Mouse (Mus musculus): ENCODE results near the gene Dph1.

DNA sequence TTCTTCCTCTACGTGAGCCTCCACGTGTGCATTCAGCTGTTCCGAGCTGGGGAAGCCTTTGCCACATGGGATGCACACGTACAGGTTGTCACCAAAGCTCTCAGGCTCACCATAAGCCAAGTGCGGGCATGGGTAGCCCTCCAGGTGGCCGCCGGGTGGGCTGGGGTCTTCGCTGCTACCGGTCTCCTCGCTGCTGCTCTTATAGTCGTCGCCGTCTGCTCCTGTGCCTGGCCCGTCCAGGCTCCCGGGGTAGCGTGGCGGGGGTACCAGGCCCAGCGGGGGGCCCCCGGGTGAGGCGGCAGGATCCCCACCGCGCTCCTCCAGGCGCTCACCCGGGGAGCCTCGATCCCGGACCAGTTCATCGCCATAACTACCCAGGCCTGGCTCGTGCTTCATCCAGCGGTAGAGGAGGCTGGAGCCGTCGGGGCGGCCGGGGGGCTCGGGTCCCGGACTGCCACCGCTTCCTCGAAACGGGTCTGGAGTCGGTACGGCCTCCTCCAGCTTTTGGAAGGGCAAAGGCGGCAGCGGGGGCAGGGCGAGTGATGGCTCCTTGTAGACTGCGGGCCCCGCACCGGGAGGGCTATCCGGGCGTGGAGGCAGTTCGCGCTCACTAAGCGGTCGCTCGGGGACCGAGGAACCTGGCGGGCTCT is 24.7 kb downstream of the Dph1 start:
- no peak for TF ChIP-seq POLR2A (IDR thresholded peaks at IDR 0.05; ENCODE audit: control insufficient read depth, extremely low read depth, insufficient read depth, low read length, poor library complexity)
- no peak for TF ChIP-seq CTCF (IDR thresholded peaks at IDR 0.05; ENCODE audit: borderline replicate concordance, control insufficient read depth, extremely low read depth, insufficient read depth, low read length, poor library complexity)

Measured in thymus, adult 2 months (tissue).